27 mouse cellular contexts compared by ENCODE assay signal in genomic region chrX:142535954-142536353, GRCm38 (mm10).
"Had no signal": no experiment of that assay in that cellular context is flagged by ENCODE, and none has a peak within 500 bp of the region (broad histone marks: within the 10 kb centered on the region; RNA-seq: fewer than 3 reads in every experiment).

No protein-coding gene starts in this region.

- H3K9me3 ChIP-seq: heart, embryonic 13.5 days; heart, embryonic 15.5 days; hindbrain, embryonic 13.5 days; hindbrain, embryonic 15.5 days; kidney, embryonic 15.5 days; limb, embryonic 13.5 days; limb, embryonic 15.5 days; liver, embryonic 12.5 days had no signal

- DNase-seq: gastrocnemius, postnatal 14 days; gastrocnemius, postnatal 36 days; heart, adult 11 months; heart, adult 2 months; heart, postnatal 14 days; heart, postnatal 36 days; kidney, adult 11 months; kidney, adult 2 months; kidney, adult 9 months; kidney, postnatal 14 days; kidney, postnatal 36 days; layer of hippocampus, adult 9-11 months; layer of hippocampus, postnatal 36 days; left cerebral cortex, postnatal 4 days had no signal

- H3K27ac ChIP-seq: heart, adult 2 months; heart, embryonic 13.5 days; heart, embryonic 15.5 days; hindbrain, embryonic 13.5 days; hindbrain, embryonic 15.5 days; hindbrain, postnatal 0 days; kidney, embryonic 15.5 days; kidney, postnatal 0 days; limb, embryonic 13.5 days; limb, embryonic 15.5 days; liver, embryonic 12.5 days; liver, embryonic 14.5 days had no signal

- H3K27me3 ChIP-seq: heart, embryonic 13.5 days; heart, embryonic 15.5 days; liver, embryonic 12.5 days had no signal

- H3K9ac ChIP-seq: heart, embryonic 13.5 days; heart, embryonic 15.5 days; hindbrain, embryonic 13.5 days; hindbrain, embryonic 15.5 days; kidney, embryonic 15.5 days; limb, embryonic 13.5 days; limb, embryonic 15.5 days; liver, embryonic 12.5 days; liver, embryonic 14.5 days had no signal

- H3K4me1 ChIP-seq: heart, embryonic 13.5 days; heart, embryonic 15.5 days; hindbrain, embryonic 13.5 days; hindbrain, embryonic 15.5 days; limb, embryonic 13.5 days; limb, embryonic 15.5 days had no signal

- H3K4me3 ChIP-seq: heart, adult 2 months; heart, embryonic 13.5 days; heart, embryonic 15.5 days; hindbrain, embryonic 13.5 days; hindbrain, embryonic 15.5 days; kidney, embryonic 15.5 days; limb, embryonic 13.5 days; limb, embryonic 15.5 days; liver, embryonic 12.5 days had no signal

- H3K36me3 ChIP-seq: heart, embryonic 13.5 days; heart, embryonic 15.5 days; hindbrain, embryonic 13.5 days; hindbrain, embryonic 15.5 days; kidney, embryonic 15.5 days; limb, embryonic 13.5 days; limb, embryonic 15.5 days; liver, embryonic 12.5 days had no signal

- H3K4me2 ChIP-seq: heart, embryonic 11.5 days; heart, embryonic 13.5 days; heart, embryonic 15.5 days; hindbrain, embryonic 13.5 days; hindbrain, embryonic 15.5 days; kidney, embryonic 15.5 days; limb, embryonic 13.5 days; limb, embryonic 15.5 days; liver, embryonic 12.5 days had no signal

- ATAC-seq: hindbrain, postnatal 0 days; intestine, embryonic 16.5 days; liver, embryonic 12.5 days had no signal
